Mouse (Mus musculus) CH12.LX (cell line): Measurements from ENCODE around the gene Cfap61. TPM values are rescaled to one million over a fixed set of nuclear protein-coding genes. Genes with fewer than 3 reads are reported as not detected.
"Not testable (repeated sequence)": the region's sequence is repeated elsewhere in the genome, so short reads cannot be mapped to it uniquely, and the experiment has no call there.

Experiments used
- DNase-seq: peaks from one replicate; pipeline ENCODE4 v3.0.0-alpha.2; 2013; ENCODE audit errors: extremely low read depth
- H3K27ac ChIP-seq: 2 replicates; pipeline ENCODE4 v1.5.1; 2012; ENCODE audit warnings: low read depth, mild to moderate bottlenecking, control low read depth, moderate library complexity; ENCODE audit not compliant: insufficient read depth
- H3K27me3 ChIP-seq: replicated peaks from 2 replicates; pipeline ENCODE3; 2012; ENCODE audit warnings: inconsistent platforms
- H3K36me3 ChIP-seq, 2 experiments: replicated peaks in 1 of 2; 2 replicates each; pipeline versions ENCODE3 to v1.6.1; 2012; ENCODE audit warnings: inconsistent platforms in 1 of 2, low read length in 1 of 2, mild to moderate bottlenecking in 1 of 2, mixed read lengths in 1 of 2, moderate library complexity in 1 of 2; ENCODE audit not compliant: control insufficient read depth in 1 of 2, insufficient read depth in 1 of 2
- H3K4me1 ChIP-seq, 2 experiments: 2 replicates each; pipeline ENCODE4 v1.6.1; 2012; ENCODE audit warnings: inconsistent platforms in 1 of 2, moderate library complexity in 1 of 2; ENCODE audit not compliant: insufficient read depth in 2 of 2, control insufficient read depth in 1 of 2
- H3K4me2 ChIP-seq: 2 replicates; pipeline ENCODE4 v1.6.1; 2012; ENCODE audit warnings: low read depth, mild to moderate bottlenecking, control low read depth; ENCODE audit not compliant: poor library complexity, insufficient read depth, severe bottlenecking
- H3K4me3 ChIP-seq, 3 experiments: fragments of 150-350 bp in 1 of 3; sonication (generic) in 1 of 3; replicated peaks in 1 of 3; 2 replicates each; pipeline versions ENCODE3 to v1.5.1; 2011 to 2012; ENCODE audit warnings: low read depth in 2 of 3, low read length in 2 of 3, mild to moderate bottlenecking in 2 of 3, moderate library complexity in 2 of 3, control low read depth in 1 of 3, improper control_type of control experiment in 1 of 3, inconsistent platforms in 1 of 3, mixed read lengths in 1 of 3; ENCODE audit not compliant: poor library complexity in 1 of 3
- H3K79me2 ChIP-seq: replicated peaks from 2 replicates; pipeline ENCODE4 v1.6.1; 2012; ENCODE audit warnings: mild to moderate bottlenecking, moderate library complexity; ENCODE audit not compliant: control insufficient read depth, poor library complexity, insufficient read depth, severe bottlenecking; ENCODE audit errors: extremely low read depth
- H3K9ac ChIP-seq: 2 replicates; pipeline ENCODE4 v1.6.1; 2012; ENCODE audit warnings: low read depth, mild to moderate bottlenecking, control low read depth, moderate library complexity; ENCODE audit not compliant: insufficient read depth
- H3K9me3 ChIP-seq: replicated peaks from 2 replicates; pipeline ENCODE3; 2012; ENCODE audit warnings: low read length, inconsistent platforms, mixed read lengths
- BHLHE40 ChIP-seq: IDR thresholded peaks from 2 replicates; pipeline ENCODE4 v1.6.1; 2011; ENCODE audit warnings: mild to moderate bottlenecking, low read depth, low read length, improper control_type of control experiment
- CHD1 ChIP-seq: IDR thresholded peaks from 2 replicates; pipeline ENCODE4 v1.6.1; 2012; ENCODE audit warnings: low read depth, low read length, improper control_type of control experiment, inconsistent platforms
- CHD2 ChIP-seq: IDR thresholded peaks from 2 replicates; pipeline ENCODE4 v1.6.1; 2011; ENCODE audit warnings: low read length, improper control_type of control experiment
- CTCF ChIP-seq, 2 experiments: IDR thresholded peaks in 1 of 2; conservative IDR thresholded peaks in 1 of 2; 2 replicates each; pipeline ENCODE4 v1.5.1; 2011 to 2012; ENCODE audit warnings: low read depth in 2 of 2, low read length in 2 of 2, improper control_type of control experiment in 1 of 2, inconsistent platforms in 1 of 2, mild to moderate bottlenecking in 1 of 2, moderate library complexity in 1 of 2
- E2F4 ChIP-seq: IDR thresholded peaks from 2 replicates; pipeline ENCODE4 v1.6.1; 2011; ENCODE audit warnings: low read depth, low read length, improper control_type of control experiment; ENCODE audit not compliant: insufficient replicate concordance
- ELF1 ChIP-seq: IDR thresholded peaks from 2 replicates; pipeline ENCODE4 v1.6.1; 2014; ENCODE audit warnings: low read depth, mild to moderate bottlenecking, inconsistent platforms, low read length, improper control_type of control experiment
- EP300 ChIP-seq: IDR thresholded peaks from 2 replicates; pipeline ENCODE4 v1.6.1; 2011; ENCODE audit warnings: low read length, improper control_type of control experiment
- ETS1 ChIP-seq: conservative IDR thresholded peaks from 2 replicates; pipeline ENCODE4 v1.6.1; 2012; ENCODE audit warnings: low read depth, mild to moderate bottlenecking, inconsistent platforms, low read length, improper control_type of control experiment, moderate library complexity
- GABPA ChIP-seq: IDR thresholded peaks from 2 replicates; pipeline ENCODE4 v1.6.1; 2012; ENCODE audit warnings: low read depth, low read length, improper control_type of control experiment, inconsistent platforms; ENCODE audit not compliant: insufficient replicate concordance
- HCFC1 ChIP-seq: IDR thresholded peaks from 2 replicates; pipeline ENCODE4 v1.6.1; 2012; ENCODE audit warnings: low read depth, mild to moderate bottlenecking, inconsistent platforms, low read length, improper control_type of control experiment
- IRF4 ChIP-seq: IDR thresholded peaks from 2 replicates; pipeline ENCODE4 v1.6.1; 2014; ENCODE audit warnings: low read depth, mild to moderate bottlenecking, inconsistent platforms, low read length, improper control_type of control experiment
- JUN ChIP-seq: IDR thresholded peaks from 2 replicates; pipeline ENCODE4 v1.6.1; 2011; ENCODE audit warnings: low read depth, mild to moderate bottlenecking, low read length, improper control_type of control experiment, moderate library complexity; ENCODE audit not compliant: insufficient read depth
- JUND ChIP-seq: conservative IDR thresholded peaks from 2 replicates; pipeline ENCODE4 v1.6.1; 2011; ENCODE audit warnings: low read depth, low read length, improper control_type of control experiment
- KAT2A ChIP-seq: IDR thresholded peaks from 2 replicates; pipeline ENCODE4 v1.6.1; 2012; ENCODE audit warnings: low read length, improper control_type of control experiment, inconsistent platforms; ENCODE audit not compliant: insufficient replicate concordance
- MAFK ChIP-seq: IDR thresholded peaks from 2 replicates; pipeline ENCODE4 v1.6.1; 2011; ENCODE audit warnings: low read length, improper control_type of control experiment; ENCODE audit not compliant: insufficient replicate concordance
- MAX ChIP-seq: IDR thresholded peaks from 2 replicates; pipeline ENCODE4 v1.6.1; 2011; ENCODE audit warnings: low read length, improper control_type of control experiment
- MAZ ChIP-seq: IDR thresholded peaks from 2 replicates; pipeline ENCODE4 v1.6.1; 2012; ENCODE audit warnings: low read depth, mild to moderate bottlenecking, inconsistent platforms, low read length, improper control_type of control experiment, moderate library complexity
- MEF2A ChIP-seq: IDR thresholded peaks from 2 replicates; pipeline ENCODE4 v1.6.1; 2014; ENCODE audit warnings: low read depth, mild to moderate bottlenecking, inconsistent platforms, low read length, improper control_type of control experiment, borderline replicate concordance
- MXI1 ChIP-seq: IDR thresholded peaks from 2 replicates; pipeline ENCODE4 v1.6.1; 2011; ENCODE audit warnings: mild to moderate bottlenecking, low read depth, low read length, improper control_type of control experiment
- MYC ChIP-seq: IDR thresholded peaks from 2 replicates; pipeline ENCODE4 v1.6.1; 2011; ENCODE audit warnings: low read depth, mild to moderate bottlenecking, improper control_type of control experiment, low read length
- NELFE ChIP-seq: IDR thresholded peaks from 2 replicates; pipeline ENCODE4 v1.6.1; 2011; ENCODE audit warnings: low read depth, low read length, improper control_type of control experiment
- NRF1 ChIP-seq: IDR thresholded peaks from 2 replicates; pipeline ENCODE4 v1.6.1; 2014; ENCODE audit warnings: low read depth, mild to moderate bottlenecking, inconsistent platforms, low read length, improper control_type of control experiment, moderate library complexity
- PAX5 ChIP-seq: IDR thresholded peaks from 2 replicates; pipeline ENCODE4 v1.6.1; 2012; ENCODE audit warnings: low read length, inconsistent platforms, mixed read lengths
- POLR2A ChIP-seq: IDR thresholded peaks from 2 replicates; pipeline ENCODE4 v1.6.1; 2011; ENCODE audit warnings: low read depth, mild to moderate bottlenecking, improper control_type of control experiment, low read length
- POLR2AphosphoS2 ChIP-seq: IDR thresholded peaks from 2 replicates; pipeline ENCODE4 v1.6.1; 2011; ENCODE audit warnings: low read depth, low read length, improper control_type of control experiment
- RAD21 ChIP-seq: IDR thresholded peaks from 2 replicates; pipeline ENCODE4 v1.6.1; 2011; ENCODE audit warnings: low read depth, mild to moderate bottlenecking, low read length, improper control_type of control experiment, moderate library complexity
- RCOR1 ChIP-seq: conservative IDR thresholded peaks from 2 replicates; pipeline ENCODE4 v1.6.1; 2012; ENCODE audit warnings: low read depth, mild to moderate bottlenecking, inconsistent platforms, low read length, improper control_type of control experiment
- SIN3A ChIP-seq: IDR thresholded peaks from 2 replicates; pipeline ENCODE4 v1.6.1; 2012; ENCODE audit warnings: low read length, improper control_type of control experiment, inconsistent platforms
- SMC3 ChIP-seq: IDR thresholded peaks from 2 replicates; pipeline ENCODE4 v1.6.1; 2011; ENCODE audit warnings: low read depth, low read length, improper control_type of control experiment
- TBP ChIP-seq: conservative IDR thresholded peaks from 2 replicates; pipeline ENCODE4 v1.6.1; 2011; ENCODE audit warnings: low read depth, low read length, improper control_type of control experiment
- TCF12 ChIP-seq: IDR thresholded peaks from 2 replicates; pipeline ENCODE4 v1.6.1; 2014; ENCODE audit warnings: low read depth, mild to moderate bottlenecking, inconsistent platforms, low read length, improper control_type of control experiment
- UBTF ChIP-seq: IDR thresholded peaks from 2 replicates; pipeline ENCODE4 v1.6.1; 2012; ENCODE audit warnings: low read depth, mild to moderate bottlenecking, inconsistent platforms, low read length, improper control_type of control experiment, moderate library complexity
- USF1 ChIP-seq: IDR thresholded peaks from 2 replicates; pipeline ENCODE4 v1.6.1; 2014; ENCODE audit warnings: low read depth, mild to moderate bottlenecking, inconsistent platforms, low read length, improper control_type of control experiment
- USF2 ChIP-seq: conservative IDR thresholded peaks from 2 replicates; pipeline ENCODE4 v1.6.1; 2011; ENCODE audit warnings: low read depth, low read length, improper control_type of control experiment
- ZC3H11A ChIP-seq: IDR thresholded peaks from 2 replicates; pipeline ENCODE4 v1.6.1; 2012; ENCODE audit warnings: low read depth, mild to moderate bottlenecking, inconsistent platforms, low read length, improper control_type of control experiment
- ZKSCAN1 ChIP-seq: IDR thresholded peaks from 2 replicates; pipeline ENCODE4 v1.6.1; 2012; ENCODE audit warnings: low read depth, inconsistent platforms, low read length, improper control_type of control experiment, borderline replicate concordance
- ZMIZ1 ChIP-seq: IDR thresholded peaks from 2 replicates; pipeline ENCODE4 v1.6.1; 2012; ENCODE audit warnings: low read depth, mild to moderate bottlenecking, inconsistent platforms, low read length, improper control_type of control experiment
- ZNF384 ChIP-seq: IDR thresholded peaks from 2 replicates; pipeline ENCODE4 v1.6.1; 2012; ENCODE audit warnings: low read depth, low read length, improper control_type of control experiment, inconsistent platforms
- dilution Hi-C: fragments of 300-500 bp; cut with MboI; formaldehyde crosslinking; loops from 2 replicates; pipeline ENCODE4 v1.14.3; 2020; ENCODE audit warnings: low sequenced_read_pairs; ENCODE audit not compliant: extremely low pct_unique_long_range_greater_than_20kb, extremely low pct_ligation_motif_present
- in situ Hi-C: fragments of 300-500 bp; cut with MboI; formaldehyde crosslinking; loops from 3 replicates; pipeline ENCODE4 v1.14.3; 2019; ENCODE audit warnings: low sequenced_read_pairs, low pct_ligation_motif_present, low pct_unique_long_range_greater_than_20kb, mixed read lengths
- polyA plus RNA-seq: library from polyadenylated mRNA; unstranded; fragments of >175 nt; gene quantifications from 2 replicates; pipeline ENCODE4 v1.2.1, GENCODE M21; 2012; ENCODE audit warnings: low read depth; ENCODE audit not compliant: insufficient read length
- total RNA-seq, 2 experiments: library from RNA; depleted of rRNA; stranded (reverse); fragments of 300-350 nt in 1 of 2; fragments of >200 nt in 1 of 2; gene quantifications; 2 replicates each; pipeline ENCODE4 v1.2.3; 2012 to 2014

Gene Cfap61
- total and polyA plus RNA-seq, 3 experiments = 0.34 TPM; not detected in 2

- Histone ChIP-seq H3K9ac (peak overlapping the region; percentile 84; the same call in 1 of the 2 replicates), H3K27ac (peak overlapping the region; percentile 60)
These were observed 29.4 kb upstream of the Cfap61 start for GRCm38 (mm10) chr2:145905156-145905555.

GRCm38 (mm10) chr2:145905884-145906283, 28.7 kb upstream of the Cfap61 start:
- peak overlapping the region in 1 of 3 experiments; percentile 21 for H3K4me3 ChIP-seq
- H3K27me3 ChIP-seq, H3K9me3 ChIP-seq, DNase-seq, dilution Hi-C loops, in situ Hi-C loops: not testable (repeated sequence)
- peaks cover 5 to 48% of the 10 kb centered on the region in 2 experiments for H3K4me1 ChIP-seq
- peak overlapping the region; percentile 84; the same call in 1 of the 2 replicates for H3K4me2 ChIP-seq
- H3K27ac ChIP-seq = peak overlapping the region; percentile 28; the same call in 1 of the 2 replicates
- peaks cover 24 to 43% of the 10 kb centered on the region in 2 experiments for H3K36me3 ChIP-seq
- H3K9ac ChIP-seq = peak overlapping the region; percentile 21; the same call in 1 of the 2 replicates
- TF ChIP-seq CTCF (conservative IDR thresholded peaks at IDR 0.05 in 1 of 2, IDR thresholded peaks at IDR 0.05 in 1 of 2; ENCODE audit: low read depth in 2 of 2, low read length in 2 of 2) (peak in 1 of 2 experiments; percentile 55; a peak in 2 of 4 replicates), ZNF384 (0 out of 2 replicates have a peak, but pooled peaks have one; percentile 8)
- peaks cover 74% of the 10 kb centered on the region for H3K79me2 ChIP-seq

More at GRCm38 (mm10) chr2:145905156-145905555, 29.4 kb upstream of the Cfap61 start:
- peak overlapping the region in 2 of 3 experiments; percentile 85 to 97 for H3K4me3 ChIP-seq
- no peaks in the 10 kb centered on the region for H3K9me3 ChIP-seq
- H3K36me3 ChIP-seq = peaks cover 16 to 36% of the 10 kb centered on the region in 2 experiments
- peaks cover 68% of the 10 kb centered on the region for H3K79me2 ChIP-seq
- TF ChIP-seq RCOR1 (peak; percentile 64; the same call in 1 of the 2 replicates), ZNF384 (no peak), POLR2AphosphoS2 (no peak), NRF1 (no peak), PAX5 (no peak), NELFE (no peak), CTCF (conservative IDR thresholded peaks at IDR 0.05 in 1 of 2, IDR thresholded peaks at IDR 0.05 in 1 of 2; ENCODE audit: low read depth in 2 of 2, low read length in 2 of 2) (peak in 1 of 2 experiments; percentile 21; a peak in 2 of 4 replicates), KAT2A (no peak), CHD2 (no peak; the same call in 1 of the 2 replicates), RAD21 (no peak), CHD1 (no peak), ZC3H11A (no peak), MEF2A (peak; percentile 53; the same call in 1 of the 2 replicates), ZKSCAN1 (no peak), ETS1 (peak; percentile 98), HCFC1 (0 out of 2 replicates have a peak, but pooled peaks have one; percentile 18), EP300 (peak; percentile 94), SMC3 (no peak), MXI1 (no peak; the same call in none of the 2 replicates), MAFK (no peak), UBTF (no peak), IRF4 (peak; percentile 88; the same call in 1 of the 2 replicates), JUND (peak; percentile 99), BHLHE40 (peak; percentile 83), MAZ (no peak), USF2 (no peak), SIN3A (peak; percentile 77), MAX (peak; percentile 11; the same call in 1 of the 2 replicates), GABPA (no peak), ELF1 (no peak; the same call in 1 of the 2 replicates), JUN (peak; percentile 97), TBP (0 out of 2 replicates have a peak, but pooled peaks have one; percentile 50), POLR2A (peak; percentile 44), ZMIZ1 (no peak), USF1 (no peak), E2F4 (no peak), TCF12 (peak; percentile 81), MYC (peak; percentile 24; the same call in 1 of the 2 replicates)
- H3K27me3 ChIP-seq = no peaks in the 10 kb centered on the region
- H3K4me1 ChIP-seq = peaks cover 5 to 51% of the 10 kb centered on the region in 2 experiments
- in situ Hi-C loops = no loop called here
- dilution Hi-C loops = no loop called here
- DNase-seq = peak; percentile 94
- peak overlapping the region; percentile 84 for H3K4me2 ChIP-seq
